Mouse (Mus musculus) thymus, adult 2 months (tissue): ENCODE measurements around the gene Timm50.

Experiments used
- CTCF ChIP-seq: fragments of 200-500 bp; IDR thresholded peaks from 2 replicates; pipeline ENCODE4 v1.5.1; 2012; ENCODE audit warnings: mild to moderate bottlenecking, control low read depth, low read length, moderate library complexity, borderline replicate concordance; ENCODE audit not compliant: control insufficient read depth, poor library complexity, insufficient read depth; ENCODE audit errors: extremely low read depth
- POLR2A ChIP-seq: fragments of 200-500 bp; IDR thresholded peaks from 2 replicates; pipeline ENCODE4 v1.6.1; 2012; ENCODE audit warnings: mild to moderate bottlenecking, low read length, control low read depth, moderate library complexity; ENCODE audit not compliant: control insufficient read depth, poor library complexity, insufficient read depth; ENCODE audit errors: extremely low read depth

DNA sequence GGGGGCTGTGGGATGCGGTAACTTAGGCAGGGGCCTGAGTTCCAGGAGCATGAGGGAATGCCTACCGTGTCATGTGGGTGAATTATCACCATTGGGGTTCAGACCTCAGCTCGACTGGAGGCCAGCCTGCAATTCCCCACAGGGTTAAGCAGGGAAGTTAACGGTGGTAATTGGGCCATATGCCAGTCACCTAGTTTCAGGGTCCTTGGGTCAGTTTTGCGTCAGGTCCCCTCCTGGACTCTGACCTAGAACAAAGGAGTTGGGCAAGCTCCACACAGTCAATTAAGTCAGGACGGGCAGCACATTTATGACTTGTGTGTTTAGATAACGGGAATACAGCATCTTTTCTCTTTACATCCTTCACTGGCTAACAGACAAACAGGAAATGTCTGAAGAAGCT, 29.5 kb upstream of the Timm50 start:
- TF ChIP-seq CTCF, result no peak
- TF ChIP-seq POLR2A, result no peak
